Mouse (Mus musculus): ENCODE data around the gene Rpp38. TPM values are rescaled to one million over a fixed set of nuclear protein-coding genes. Genes with fewer than 3 reads are reported as not detected.

Rpp38 gene
- polyA plus RNA-seq, 1 experiment from 2014 or later = 11.3 TPM

DNA sequence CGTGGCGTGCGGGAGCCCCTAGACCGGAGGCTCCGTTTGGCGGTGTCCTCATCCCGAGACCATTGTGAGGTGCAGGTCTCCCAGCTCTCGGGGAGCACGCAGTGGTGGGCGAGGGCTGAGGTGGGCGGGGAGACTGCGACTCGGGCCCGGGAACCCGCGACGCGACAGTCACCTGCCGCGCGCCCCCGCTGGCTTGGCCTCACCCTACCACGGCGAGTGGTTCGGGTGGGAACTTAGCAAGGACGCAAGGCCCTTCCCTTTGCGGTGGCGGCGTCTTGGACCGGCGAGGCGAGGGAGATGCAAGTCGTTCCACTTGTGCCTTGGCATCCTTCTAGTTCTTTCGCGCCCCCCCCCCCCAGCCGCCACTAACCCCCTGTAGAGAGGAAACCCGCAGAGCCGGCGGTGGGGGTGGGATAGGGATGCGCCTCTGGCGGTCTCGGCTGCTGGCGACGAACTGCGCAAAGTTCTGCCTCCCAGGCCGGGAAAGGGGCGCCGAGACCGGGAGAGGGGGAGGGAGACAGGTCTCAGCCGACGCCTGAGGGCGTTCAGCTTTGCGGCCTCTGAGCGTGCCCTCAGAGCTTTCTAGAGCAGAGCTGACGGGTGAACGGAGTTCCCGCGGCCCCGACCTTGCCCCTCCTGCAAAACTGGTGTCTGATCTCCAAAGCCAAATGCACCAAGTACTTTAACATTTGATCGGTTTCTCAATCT is 47.8 kb downstream of the Rpp38 start:
- Histone ChIP-seq H3K4me3 (peak overlapping the region; percentile 80), H3K4me2 (peak overlapping the region; percentile 80), H3K27me3 (no peaks in the 10 kb centered on the region), H3K4me1 (replicated peaks) (peaks cover 15% of the 10 kb centered on the region), H3K36me3 (no peaks in the 10 kb centered on the region), H3K9me3 (no peaks in the 10 kb centered on the region), H3K27ac (replicated peaks) (peak overlapping the region; percentile 95), H3K9ac (peak overlapping the region; percentile 85)
- WGBS = under 1% methylated on average over 58 of the region's 60 CpGs
- ATAC-seq (ENCODE audit: low read depth) = peak; percentile 15

- WGBS = under 1% methylated on average over 88 of the region's 88 CpGs
- H3K4me2 ChIP-seq = peak within 1 kb of the TSS; percentile 80
- H3K9ac ChIP-seq = peak within 1 kb of the TSS; percentile 85
- no peaks in the 10 kb centered on the region for H3K27me3 ChIP-seq
- peak within 1 kb of the TSS; percentile 80 for H3K4me3 ChIP-seq
- peak; percentile 97 for ATAC-seq (ENCODE audit: low read depth)
- no peaks in the 10 kb centered on the region for H3K9me3 ChIP-seq
- peak within 1 kb of the TSS; percentile 95 for H3K27ac ChIP-seq (replicated peaks)
- H3K4me1 ChIP-seq (replicated peaks) = peaks cover 15% of the 10 kb centered on the region
- no peaks in the 10 kb centered on the region for H3K36me3 ChIP-seq
Observed at GRCm38 (mm10) chr2:3283602-3284472, 48.6 kb downstream of the Rpp38 start, which contains the start of gene Nmt2. TSS of gene Nmt2 (plus strand) at chr2:3284212.

GRCm38 (mm10) chr2:3282866-3283601 is 49.4 kb downstream of the Rpp38 start:
- Histone ChIP-seq H3K9me3 (no peaks in the 10 kb centered on the region), H3K4me2 (peak overlapping the region; percentile 53), H3K4me3 (peak overlapping the region; percentile 80), H3K27me3 (no peaks in the 10 kb centered on the region), H3K4me1 (replicated peaks) (peaks cover 15% of the 10 kb centered on the region), H3K36me3 (no peaks in the 10 kb centered on the region), H3K27ac (replicated peaks) (peak overlapping the region; percentile 95), H3K9ac (peak overlapping the region; percentile 66)
- 9% methylated on average over 12 of the region's 12 CpGs for WGBS
- ATAC-seq (ENCODE audit: low read depth) = peak; percentile 0; the same call in 1 of the 2 replicates

- Histone ChIP-seq H3K9ac (no peak overlapping the region), H3K27ac (replicated peaks) (no peak overlapping the region), H3K4me2 (no peak overlapping the region), H3K36me3 (no peaks in the 10 kb centered on the region), H3K9me3 (no peaks in the 10 kb centered on the region), H3K4me1 (replicated peaks) (peaks cover 15% of the 10 kb centered on the region), H3K4me3 (no peak overlapping the region), H3K27me3 (no peaks in the 10 kb centered on the region)
- WGBS = 84% methylated on average over 4 of the region's 4 CpGs
- no peak for ATAC-seq (ENCODE audit: low read depth)
Observed at GRCm38 (mm10) chr2:3281311-3281710, 51.1 kb downstream of the Rpp38 start.

Other genes with a start within 250 kb of the Rpp38 start
- gene Fam171a1, start 218.4 kb downstream of the Rpp38 start, polyA plus RNA-seq (2015; fragmentation: Nextera tagmentation; extraction: Ambion mirVana) = 54.2 and 55.4 TPM in 2 replicates
- 79.6 and 80.8 TPM in 2 replicates for gene Nmt2, start 48.4 kb downstream of the Rpp38 start, polyA plus RNA-seq (2015; fragmentation: Nextera tagmentation; extraction: Ambion mirVana)
- 1.3 and 2.3 TPM in 2 replicates for gene Acbd7, start 3.5 kb upstream of the Rpp38 start, polyA plus RNA-seq (2015; fragmentation: Nextera tagmentation; extraction: Ambion mirVana)
- gene Olah, start 64.6 kb upstream of the Rpp38 start, polyA plus RNA-seq (2015; fragmentation: Nextera tagmentation; extraction: Ambion mirVana) = not detected in 2 replicates
- gene Meig1, start 90.0 kb upstream of the Rpp38 start, polyA plus RNA-seq (2015; fragmentation: Nextera tagmentation; extraction: Ambion mirVana) = 1.1 and 2.2 TPM in 2 replicates
- gene Dclre1c, start 91.5 kb upstream of the Rpp38 start, polyA plus RNA-seq (2015; fragmentation: Nextera tagmentation; extraction: Ambion mirVana) = 7.3 and 9.9 TPM in 2 replicates
- gene Suv39h2, start 142.4 kb upstream of the Rpp38 start, polyA plus RNA-seq (2015; fragmentation: Nextera tagmentation; extraction: Ambion mirVana) = 10.4 and 12.8 TPM in 2 replicates
- gene Gm45902, start 180.1 kb upstream of the Rpp38 start, polyA plus RNA-seq (2015; fragmentation: Nextera tagmentation; extraction: Ambion mirVana) = 8.1 and 8.2 TPM in 2 replicates
- 63.1 and 70.7 TPM in 2 replicates for gene Hspa14, start 180.2 kb upstream of the Rpp38 start, polyA plus RNA-seq (2015; fragmentation: Nextera tagmentation; extraction: Ambion mirVana)
- 0.10 and 0.69 TPM in 2 replicates for gene Cdnf, start 180.4 kb upstream of the Rpp38 start, polyA plus RNA-seq (2015; fragmentation: Nextera tagmentation; extraction: Ambion mirVana)
- 38.3 and 42.7 TPM in 2 replicates for gene Fam107b, start 237.8 kb upstream of the Rpp38 start, polyA plus RNA-seq (2015; fragmentation: Nextera tagmentation; extraction: Ambion mirVana)

Measured in neural tube, embryonic 13.5 days (tissue).